In genomic region chr4:46389013-46389611, GRCm38 (mm10) we compare ENCODE assay signal across 8 mouse cellular contexts. TPM values are rescaled to one million over a fixed set of nuclear protein-coding genes. Genes with fewer than 3 reads are reported as not detected.
DNase-seq lines count a peak whose midpoint lies in the region; ATAC-seq and TF ChIP-seq lines count a peak whose summit lies in the region.

Gene Trmo (minus strand): TSS chr4:46389437.

- H3K4me1 ChIP-seq in ES-E14 (ENCODE audit: control insufficient read depth in 2 of 2, insufficient read depth in 2 of 2, low read length in 2 of 2, poor library complexity in 1 of 2), result no peaks in the 10 kb centered on the region
- peaks cover 12% of the 10 kb centered on the region for H3K4me1 ChIP-seq in forebrain, embryonic 15.5 days
- H3K4me1 ChIP-seq in lung, adult 2 months (ENCODE audit: control insufficient read depth, insufficient read depth, low read length), result no peaks in the 10 kb centered on the region

- no peaks in the 10 kb centered on the region for H3K27me3 ChIP-seq in forebrain, embryonic 15.5 days

- H3K9ac ChIP-seq in ES-E14 (ENCODE audit: insufficient read depth, low read depth, low read length, poor library complexity, severe bottlenecking), result peak within 1 kb of the TSS; percentile 95
- H3K9ac ChIP-seq in forebrain, embryonic 15.5 days (replicated peaks), result peak within 1 kb of the TSS; percentile 79

- TF ChIP-seq CTCF in lung, adult 2 months (IDR thresholded peaks at IDR 0.05; ENCODE audit: insufficient read depth, low read length), result no peak

- H3K27ac ChIP-seq in ES-E14 (ENCODE audit: insufficient read depth, low read depth, low read length, poor library complexity, severe bottlenecking), result peak within 1 kb of the TSS; percentile 97
- H3K27ac ChIP-seq in forebrain, embryonic 15.5 days (replicated peaks), result peak within 1 kb of the TSS; percentile 96

- in situ Hi-C loops in ES-E14 (cut with MboI; ENCODE audit: low sequenced_read_pairs in 2 of 2, unreplicated experiment in 2 of 2), result no loop called here

- TF ChIP-seq POLR2A in lung, adult 2 months (IDR thresholded peaks at IDR 0.05; ENCODE audit: borderline replicate concordance, extremely low read depth, low read depth, low read length), result peak; percentile 68; the same call in 1 of the 2 replicates

- no peaks in the 10 kb centered on the region for H3K9me3 ChIP-seq in ES-E14 (ENCODE audit: control insufficient read depth, insufficient read depth, low read depth, low read length)
- H3K9me3 ChIP-seq in forebrain, embryonic 15.5 days, result no peaks in the 10 kb centered on the region

- under 1% methylated on average over 56 of the region's 56 CpGs for WGBS in forebrain, embryonic 15.5 days
- WGBS in lung, adult 2 months, result under 1% methylated on average over 56 of the region's 56 CpGs

- peak; percentile 97 for ATAC-seq in forebrain, embryonic 15.5 days (replicated peaks)
- peak; percentile 89 for ATAC-seq in neutrophil, adult 5-6 weeks (ENCODE audit: extremely low read depth, insufficient number of reproducible peaks, low FRiP score, poor library complexity, severe bottlenecking)

- H3K4me3 ChIP-seq in ES-E14 (ENCODE audit: insufficient read depth in 1 of 2, low read depth in 1 of 2, low read length in 2 of 2, poor library complexity in 1 of 2, severe bottlenecking in 1 of 2), result peak within 1 kb of the TSS; percentile 73 to 80
- peak within 1 kb of the TSS; percentile 74 for H3K4me3 ChIP-seq in forebrain, embryonic 15.5 days
- H3K4me3 ChIP-seq in lung, adult 2 months (replicated peaks; ENCODE audit: extremely low read depth, low read depth, low read length), result peak within 1 kb of the TSS; percentile 91

- DNase-seq in ES-E14 (ENCODE audit: low read depth, low spot score), result peak; percentile 95
- peak; percentile 92 for DNase-seq in cerebellum, adult 11-12 months
- peak; percentile 87 for DNase-seq in heart, postnatal 25 days (ENCODE audit: low spot score)
- DNase-seq in layer of hippocampus, adult 18-20 months (ENCODE audit: low spot score in 2 of 2), result peak; percentile 90 to 96
- peak; percentile 91 for DNase-seq in lung, adult 2 months
- peak; percentile 85 to 92 for DNase-seq in thymus, adult 18-20 months

- peaks cover 14% of the 10 kb centered on the region; the same call in 1 of the 2 replicates for H3K36me3 ChIP-seq in ES-E14 (ENCODE audit: control insufficient read depth, insufficient read depth, low read length, poor library complexity, severe bottlenecking)
- H3K36me3 ChIP-seq in forebrain, embryonic 15.5 days, result peaks cover 14% of the 10 kb centered on the region

- H3K4me2 ChIP-seq in forebrain, embryonic 15.5 days (replicated peaks), result peak within 1 kb of the TSS; percentile 58

- intact Hi-C loops in heart, postnatal 25 days (cut with DNase I), result loop anchor here (1.0 to 5.0 kb wide), 2 partner anchors 63 to 268 kb away; no protein-coding TSS in a partner anchor

TF ChIP-seq in ES-E14, 5 proteins besides CTCF, POLR2A, EP300 and RAD21:
- TF ChIP-seq ZC3H11A (IDR thresholded peaks at IDR 0.05; ENCODE audit: borderline replicate concordance, low read depth, low read length) (no peak), HCFC1 (IDR thresholded peaks at IDR 0.05; ENCODE audit: borderline replicate concordance, insufficient read depth, low read length) (0 out of 2 replicates have a peak, but pooled peaks have one; percentile 47), CHD2 (IDR thresholded peaks at IDR 0.05; ENCODE audit: low read depth, low read length) (no peak), ZNF384 (IDR thresholded peaks at IDR 0.05; ENCODE audit: low read depth, low read length) (0 out of 2 replicates have a peak, but pooled peaks have one; percentile 4), MAFK (IDR thresholded peaks at IDR 0.05; ENCODE audit: insufficient read depth, low read depth, low read length) (no peak)

RNA-seq across cellular contexts. Expression of gene Trmo, which starts in this region (rescaled TPM):
- total RNA-seq in ES-E14 (2012; rRNA removed), result 18.8 and 21.0 TPM in 2 replicates
- 11.5 and 12.7 TPM in 2 replicates for polyA plus RNA-seq in forebrain, embryonic 15.5 days (2015; fragmentation: Nextera tagmentation; extraction: Ambion mirVana)
- total RNA-seq in heart, postnatal 25 days (2021), result 1 to 10 TPM; 5.0 to 5.4 TPM
- total RNA-seq in layer of hippocampus, adult 18-20 months (2021), result 1 to 10 TPM; 4.8 to 5.3 TPM
- 4.3 and 5.5 TPM in 2 replicates for polyA plus RNA-seq in lung, adult 2 months (2012; rRNA removed)
- total RNA-seq in neutrophil, adult 5-6 weeks (2017), result 10.1 and 13.2 TPM in 2 replicates

Comparison
In these comparisons a context has a peak if more than half of its experiments do, and no peak if none do; other contexts are left out.
1. Peak in every context shown above with its lines: DNase-seq, ATAC-seq, H3K4me3 ChIP-seq and H3K27ac ChIP-seq.